Mouse (Mus musculus) embryo, embryonic 10.5 days (tissue): Measurements from ENCODE around the gene Wsb1.
A peak's percentile ranks its signal among the peaks of the same experiment; 100 is the strongest.
"Not testable (repeated sequence)": the region's sequence is repeated elsewhere in the genome, so short reads cannot be mapped to it uniquely, and the experiment has no call there.

Source experiments
- DNase-seq: peaks from one replicate; pipeline ENCODE4 v3.0.0-alpha.2; 2015; ENCODE audit warnings: low spot score

Wsb1 gene

DNA sequence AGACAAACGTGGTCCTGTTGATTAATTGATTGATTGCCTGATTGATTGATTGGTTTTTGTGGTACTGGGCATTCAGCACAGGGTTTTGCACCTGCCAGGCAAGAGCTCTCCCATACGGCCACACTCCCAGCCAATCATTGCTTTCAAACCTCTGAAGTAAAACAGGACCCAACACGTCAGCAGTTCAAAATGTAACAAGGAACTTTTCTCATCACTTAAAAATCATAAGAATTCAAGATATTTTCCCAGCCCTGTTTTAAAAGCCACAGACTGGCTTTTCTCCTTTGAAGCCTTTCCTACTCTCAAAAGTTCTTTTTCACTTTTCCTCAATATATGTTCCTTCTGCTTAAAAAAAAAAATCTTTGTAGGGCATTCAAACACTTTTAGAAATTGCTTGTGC lies 9.9 kb upstream of the Wsb1 start:
- no peak for DNase-seq

GRCm38 (mm10) chr11:79260126-79260525 lies 5.7 kb upstream of the Wsb1 start:
- DNase-seq: not testable (repeated sequence)

DNA sequence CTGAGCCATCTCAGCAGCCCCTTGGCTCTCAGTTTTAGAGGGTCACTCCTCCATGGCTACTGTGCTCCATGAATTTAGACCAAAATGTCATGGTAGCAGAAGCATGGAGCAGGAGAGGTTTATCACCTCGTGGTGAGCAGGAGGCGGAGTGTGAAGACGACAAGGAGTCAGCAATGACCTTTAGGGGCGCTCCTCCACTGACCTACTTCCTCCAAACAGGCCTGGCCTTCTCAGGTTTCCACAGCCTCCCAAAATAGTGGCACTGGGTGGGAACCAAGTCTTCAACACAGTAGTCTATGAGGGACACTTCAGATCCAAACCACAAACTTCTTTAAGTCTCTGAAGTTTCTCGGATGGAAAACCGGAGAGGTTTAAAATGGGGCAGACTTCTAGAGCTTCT lies 4.3 kb upstream of the Wsb1 start:
- DNase-seq: no peak

- DNase-seq: peak; percentile 65
Measured at GRCm38 (mm10) chr11:79253542-79254390, 705 bp downstream of the Wsb1 start.

DNA sequence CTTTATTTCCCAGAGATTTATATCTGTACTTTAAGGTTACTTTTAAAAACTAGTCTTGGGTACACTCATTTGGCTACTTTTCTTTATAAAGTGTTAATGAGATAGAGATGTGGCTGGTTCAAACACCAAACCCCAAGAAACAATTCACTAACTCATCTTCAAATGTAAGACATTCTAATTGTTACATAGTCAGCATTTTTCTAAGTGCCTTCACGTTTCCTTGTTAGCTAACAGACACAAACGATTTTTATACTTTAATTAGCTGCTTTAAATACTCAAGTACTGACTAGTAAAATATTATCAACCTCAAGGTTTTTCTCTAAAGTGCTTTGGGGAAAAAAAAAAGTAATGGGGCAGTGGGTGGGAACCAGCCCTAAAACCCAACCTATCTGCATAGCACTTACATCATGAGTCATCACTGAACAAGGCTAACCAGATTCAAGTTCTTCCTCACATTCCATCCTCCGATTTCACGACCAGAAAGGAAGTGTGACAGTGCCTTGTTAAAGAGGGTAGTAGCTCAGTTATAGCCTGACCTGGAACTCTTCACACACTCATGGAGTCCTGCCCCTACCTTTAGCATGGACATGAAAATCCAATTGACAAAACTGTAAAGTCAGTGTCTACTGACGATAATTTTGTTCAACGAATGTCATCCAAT lies 1.5 kb downstream of the Wsb1 start:
- DNase-seq: peak; percentile 45

- DNase-seq: no peak
Measured at GRCm38 (mm10) chr11:79239024-79239423, 15.4 kb downstream of the Wsb1 start.

- peak; percentile 79 for DNase-seq
Measured at GRCm38 (mm10) chr11:79238398-79238752, 16.1 kb downstream of the Wsb1 start.

- DNase-seq: no peak
Measured at GRCm38 (mm10) chr11:79237644-79238397, 16.6 kb downstream of the Wsb1 start.

DNA sequence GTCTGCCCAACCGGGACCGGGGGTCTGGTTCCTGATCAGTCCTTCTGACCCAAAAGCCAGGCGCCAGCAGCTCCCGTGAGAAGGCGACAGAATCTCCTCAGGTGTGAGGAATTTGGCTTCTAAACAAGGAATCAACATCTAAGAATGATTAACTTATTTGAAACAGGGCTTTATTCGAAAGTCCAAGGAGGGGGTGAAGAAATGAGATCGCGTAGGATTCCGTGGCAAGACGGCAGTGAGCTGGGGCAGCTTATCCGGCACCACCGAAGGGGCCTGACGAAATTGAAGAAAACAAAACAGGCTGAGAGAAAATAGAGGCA lies 24.3 kb downstream of the Wsb1 start:
- no peak for DNase-seq

DNA sequence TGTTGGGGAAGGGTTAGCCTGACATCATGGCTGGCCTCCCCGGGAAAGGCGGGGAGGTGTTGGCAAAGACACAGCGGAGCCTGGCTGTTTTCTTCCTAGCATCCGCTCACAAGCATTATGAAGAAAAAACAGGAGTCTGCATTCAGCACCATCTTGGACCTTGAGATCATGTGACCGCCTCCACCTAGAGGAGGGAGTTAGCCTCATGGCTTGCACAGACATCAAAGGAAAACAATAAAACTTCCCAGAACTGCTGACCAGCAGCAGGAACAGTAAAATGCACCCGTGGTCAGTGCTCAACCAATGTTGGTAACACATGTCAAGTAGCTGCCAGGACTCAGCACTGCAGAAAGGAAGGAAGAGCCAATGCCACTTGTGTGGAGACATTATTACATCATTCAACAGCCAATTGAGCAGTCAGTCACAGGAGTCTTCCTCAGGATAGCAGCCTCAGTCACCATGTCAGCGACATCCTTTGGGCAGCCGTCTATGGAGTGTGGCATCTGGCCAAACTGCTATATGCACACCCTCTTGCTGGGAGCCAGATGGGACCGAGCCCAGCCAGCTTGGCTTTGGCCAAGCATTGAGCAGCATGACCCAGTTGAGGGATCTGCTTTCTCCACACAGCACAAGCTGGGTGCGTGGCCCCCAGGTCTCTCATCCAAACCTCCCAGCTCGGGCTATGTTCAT lies 24.8 kb downstream of the Wsb1 start:
- DNase-seq: no peak

GRCm38 (mm10) chr11:79229057-79229504 lies 25.4 kb downstream of the Wsb1 start:
- DNase-seq: no peak

GRCm38 (mm10) chr11:79228089-79228488 lies 26.4 kb downstream of the Wsb1 start:
- no peak for DNase-seq

DNA sequence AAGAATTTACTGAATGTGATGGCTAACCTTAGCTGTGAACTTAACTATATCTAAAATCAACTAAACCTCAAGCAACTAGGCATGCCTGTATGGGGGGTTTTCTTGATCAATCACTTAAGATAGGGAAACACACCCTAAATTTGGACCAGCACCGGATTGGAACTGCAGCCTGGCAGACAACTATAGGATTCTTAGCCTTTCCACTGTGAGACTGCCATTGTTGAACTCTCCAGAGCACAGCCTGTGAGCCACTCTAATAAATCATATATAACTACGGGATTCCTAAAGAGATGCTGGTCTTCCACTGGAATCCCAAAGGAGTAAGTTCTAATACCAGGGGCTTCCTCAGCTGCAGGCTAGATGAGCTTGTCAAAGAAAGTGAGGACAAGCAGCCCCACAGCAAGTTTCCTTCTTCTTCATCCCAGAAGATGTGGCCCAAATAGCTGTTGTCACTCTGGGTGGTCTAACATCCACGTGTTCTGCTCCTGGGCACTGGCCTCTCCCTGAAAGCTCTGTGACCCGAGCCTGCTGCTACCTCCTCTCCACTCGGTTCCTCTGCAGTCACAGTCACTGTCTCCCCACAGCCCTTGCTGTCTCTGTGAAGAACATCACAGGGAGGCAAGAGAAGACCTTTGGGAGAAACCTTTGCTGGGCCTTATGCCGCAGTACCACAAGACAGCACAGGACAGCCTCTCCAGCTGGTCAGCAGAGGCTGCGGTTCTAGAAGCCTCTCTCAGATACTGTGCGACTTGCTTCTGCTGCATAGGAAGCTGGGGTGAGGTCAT lies 28.9 kb downstream of the Wsb1 start:
- DNase-seq: no peak

DNA sequence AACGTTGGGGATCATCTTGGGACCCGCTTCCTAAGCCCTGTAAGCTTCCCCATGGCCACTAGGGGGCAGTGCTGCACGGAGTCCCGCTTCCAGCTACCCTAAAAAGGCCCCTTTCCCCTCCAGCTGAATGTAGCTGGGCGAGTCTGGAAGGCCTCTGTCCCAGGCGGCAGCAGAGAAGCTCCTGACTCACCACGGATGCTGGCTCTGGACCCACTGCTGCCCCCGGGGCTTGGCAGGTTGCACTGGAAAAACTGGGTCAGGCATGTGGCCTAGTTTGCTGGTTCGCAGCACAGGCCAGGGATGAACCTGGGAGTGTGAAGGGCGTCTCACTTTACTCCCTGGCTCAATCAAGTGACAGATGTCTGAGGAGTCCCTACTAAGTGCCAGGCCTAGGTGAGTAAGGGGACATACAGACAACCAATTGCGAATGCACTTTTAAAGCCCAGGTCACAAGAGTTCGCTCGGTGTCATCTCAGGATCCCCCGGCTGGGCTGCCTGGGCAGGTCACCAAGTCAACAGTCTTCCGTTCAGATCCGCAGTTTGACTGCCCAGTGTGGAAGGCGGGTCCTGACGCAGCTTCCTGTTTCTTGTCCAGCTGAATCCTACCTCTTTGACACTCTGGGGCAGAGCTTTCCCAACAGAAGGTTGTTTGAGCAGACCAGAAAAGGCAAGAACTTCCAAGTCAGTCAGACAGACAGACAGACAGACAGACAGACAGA lies 29.8 kb downstream of the Wsb1 start:
- DNase-seq: peak; percentile 94

DNA sequence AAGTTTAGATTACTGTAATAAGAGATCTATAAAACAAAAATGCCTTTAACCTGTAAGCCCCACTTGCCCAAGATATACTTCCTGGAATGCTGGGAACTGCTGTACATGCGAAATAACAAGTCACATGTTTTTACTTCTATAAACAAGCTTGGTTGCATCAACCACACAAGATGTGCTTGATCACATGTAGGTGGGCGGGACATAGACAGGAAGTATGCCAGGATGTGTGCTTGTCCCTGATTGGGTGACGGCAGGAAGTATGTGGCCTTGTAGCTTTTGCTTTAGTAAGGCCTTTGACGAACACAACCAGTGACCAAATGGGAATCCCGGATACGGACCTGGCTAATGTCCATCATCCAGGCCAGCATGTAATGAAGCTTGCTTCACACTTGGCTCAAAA lies 31.1 kb downstream of the Wsb1 start:
- DNase-seq: no peak

DNA sequence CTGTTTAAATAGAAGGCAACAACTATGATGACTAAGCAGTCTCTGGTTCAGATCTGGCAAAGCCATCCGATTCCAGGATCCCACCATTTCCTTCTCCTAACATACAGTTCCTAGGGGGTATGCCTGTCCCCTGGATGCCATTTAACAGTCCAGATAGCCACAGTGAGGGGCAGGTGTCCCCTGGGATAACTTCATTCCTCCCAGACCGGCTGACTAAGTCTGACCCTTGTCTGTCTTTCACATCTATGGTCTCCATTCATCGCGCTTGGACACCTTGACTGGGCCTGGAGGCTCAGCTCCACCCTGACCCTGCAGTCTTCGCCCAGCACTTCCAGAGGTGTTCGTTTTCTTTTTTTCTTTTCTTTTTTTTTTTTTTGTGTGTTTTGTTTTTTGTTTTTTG lies 31.8 kb downstream of the Wsb1 start:
- no peak for DNase-seq

DNA sequence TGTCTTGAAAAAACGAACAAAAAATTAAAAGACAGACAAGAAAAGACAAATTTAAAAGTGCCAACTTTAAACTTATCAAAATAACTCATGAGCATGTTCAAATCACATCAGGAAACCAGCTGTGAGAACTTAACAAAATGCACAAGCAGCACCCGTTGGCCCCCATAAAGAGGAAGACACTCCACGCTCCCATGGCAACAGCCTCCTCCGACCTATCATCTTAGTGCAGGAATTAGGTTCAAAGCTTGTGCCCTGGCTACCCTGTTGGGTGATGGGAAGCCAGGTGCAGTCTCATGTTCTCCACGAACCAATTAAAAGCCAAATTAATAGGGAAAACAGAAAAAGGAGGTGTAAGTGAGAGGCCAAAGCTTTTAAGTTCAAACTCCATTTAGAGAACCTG lies 32.8 kb downstream of the Wsb1 start:
- no peak for DNase-seq

DNA sequence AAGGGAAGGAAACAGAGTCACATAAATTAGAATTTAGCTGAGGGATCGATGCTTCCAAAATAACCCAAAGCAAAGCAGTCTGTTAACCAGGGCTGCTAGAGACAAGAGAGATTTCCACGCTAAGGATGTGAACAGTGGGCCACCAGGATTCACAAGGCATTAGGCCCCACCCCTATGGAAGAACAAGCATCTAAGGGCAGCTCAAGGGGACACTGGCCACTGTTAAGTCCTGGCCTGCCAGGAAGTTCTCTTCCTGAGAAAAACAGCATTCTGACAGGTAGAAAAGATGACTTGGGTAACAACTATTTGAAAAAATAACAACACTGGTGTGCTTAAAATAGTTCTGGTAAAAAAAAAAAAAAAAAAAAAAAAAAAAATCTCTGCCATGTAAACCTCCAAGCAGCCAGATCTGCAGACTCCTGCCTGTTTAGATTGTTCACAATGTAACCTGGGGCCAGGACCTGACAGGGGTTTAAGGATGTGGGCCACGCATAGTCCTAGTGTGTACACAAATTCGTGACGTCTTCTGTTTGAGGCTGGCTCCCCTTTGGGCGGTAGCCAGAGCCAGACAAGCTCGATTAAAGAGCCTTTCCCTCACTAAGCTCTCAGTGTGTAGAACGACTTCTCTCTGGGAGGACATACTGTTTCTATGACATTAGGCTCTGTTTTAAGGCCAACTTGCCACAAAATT lies 35.4 kb downstream of the Wsb1 start:
- DNase-seq: no peak

- DNase-seq: no peak
Measured at GRCm38 (mm10) chr11:79218061-79218460, 36.4 kb downstream of the Wsb1 start.

GRCm38 (mm10) chr11:79217133-79217532 lies 37.3 kb downstream of the Wsb1 start:
- no peak for DNase-seq
